Mouse (Mus musculus) T-helper 17 cell (primary cell): ENCODE results near the gene Adamts20.

ENCODE experiments used
- in situ Hi-C, 2 experiments: fragments of 300-600 bp; cut with MboI, MseI; formaldehyde crosslinking; loops; 1 replicate in 1 of 2; 2 replicates in 1 of 2; pipeline ENCODE4 v1.15.1; 2025; ENCODE audit warnings: high pct_unique_total_duplicates in 2 of 2

Gene Adamts20

DNA sequence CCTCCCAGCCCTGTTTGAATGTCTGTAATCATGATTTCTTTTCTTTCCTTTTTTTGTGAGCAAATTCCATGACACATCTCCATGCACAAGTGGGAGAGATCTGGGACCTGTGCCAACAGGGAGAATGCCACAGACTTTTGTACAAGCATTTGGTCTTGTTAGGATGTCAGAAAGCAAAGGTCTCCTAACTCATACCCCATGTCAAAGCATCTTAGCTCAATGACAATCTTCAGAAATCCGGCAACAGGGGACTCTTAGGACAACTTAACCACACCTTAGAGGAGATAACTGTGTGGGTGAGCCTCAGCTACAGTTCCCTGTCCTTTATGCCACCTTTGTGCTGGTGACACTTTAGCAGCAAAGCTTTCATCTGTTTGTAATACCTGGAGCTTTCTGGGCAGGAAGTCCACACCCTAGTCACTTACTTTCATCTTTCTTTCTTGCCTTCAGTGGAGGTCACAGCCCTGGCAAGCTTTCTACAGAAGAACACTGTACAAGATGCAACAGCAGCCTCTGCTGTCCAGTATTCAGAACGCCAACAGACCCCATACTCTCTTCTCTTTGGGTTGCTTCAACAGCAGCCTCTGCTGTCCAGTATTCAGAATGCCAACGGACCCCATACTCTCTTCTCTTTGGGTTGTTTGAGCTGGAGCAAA lies 210.2 kb downstream of the Adamts20 start:
- in situ Hi-C loops = loop anchor here in 1 of 2 experiments (10.0 kb wide), 1 partner anchor 810 kb away; no protein-coding TSS in a partner anchor

DNA sequence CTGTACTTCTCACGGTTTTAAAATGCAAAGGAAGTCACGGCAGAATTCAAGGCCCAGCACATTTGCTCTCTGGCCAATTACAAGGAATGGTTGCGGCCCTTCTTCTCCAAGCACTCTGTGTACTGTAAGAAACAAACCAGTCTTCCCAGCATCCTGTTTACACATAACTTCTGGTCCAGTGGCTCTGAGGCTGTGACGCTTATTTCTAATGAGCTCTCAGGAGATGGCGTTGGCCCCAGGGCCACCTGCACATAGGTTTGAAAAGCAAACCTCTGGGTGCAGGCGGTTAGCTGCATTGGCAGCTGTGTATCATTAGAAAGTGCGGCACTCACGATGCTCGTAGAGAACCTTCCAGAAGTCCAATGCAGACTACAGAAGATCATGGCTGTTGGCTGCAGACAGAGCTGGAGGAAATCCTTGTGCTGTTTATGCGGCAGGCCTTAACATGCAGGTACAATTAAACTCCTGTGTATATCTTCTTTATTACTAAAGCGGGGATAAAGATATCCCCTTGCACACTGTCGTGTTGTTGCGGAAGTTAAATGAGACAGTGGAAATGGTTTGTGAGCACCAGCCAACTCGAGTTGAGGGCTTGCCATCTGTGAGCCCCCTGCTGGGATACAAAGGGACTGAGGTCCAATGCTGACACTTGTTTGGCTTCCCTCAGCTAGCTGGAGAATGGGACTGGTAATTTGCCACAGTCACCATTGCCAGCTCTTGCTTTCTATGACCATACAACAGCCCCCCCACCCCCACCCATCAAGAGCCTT lies 210.9 kb downstream of the Adamts20 start:
- in situ Hi-C loops = loop anchor here in 1 of 2 experiments (10.0 kb wide), 1 partner anchor 809 kb away; no protein-coding TSS in a partner anchor

DNA sequence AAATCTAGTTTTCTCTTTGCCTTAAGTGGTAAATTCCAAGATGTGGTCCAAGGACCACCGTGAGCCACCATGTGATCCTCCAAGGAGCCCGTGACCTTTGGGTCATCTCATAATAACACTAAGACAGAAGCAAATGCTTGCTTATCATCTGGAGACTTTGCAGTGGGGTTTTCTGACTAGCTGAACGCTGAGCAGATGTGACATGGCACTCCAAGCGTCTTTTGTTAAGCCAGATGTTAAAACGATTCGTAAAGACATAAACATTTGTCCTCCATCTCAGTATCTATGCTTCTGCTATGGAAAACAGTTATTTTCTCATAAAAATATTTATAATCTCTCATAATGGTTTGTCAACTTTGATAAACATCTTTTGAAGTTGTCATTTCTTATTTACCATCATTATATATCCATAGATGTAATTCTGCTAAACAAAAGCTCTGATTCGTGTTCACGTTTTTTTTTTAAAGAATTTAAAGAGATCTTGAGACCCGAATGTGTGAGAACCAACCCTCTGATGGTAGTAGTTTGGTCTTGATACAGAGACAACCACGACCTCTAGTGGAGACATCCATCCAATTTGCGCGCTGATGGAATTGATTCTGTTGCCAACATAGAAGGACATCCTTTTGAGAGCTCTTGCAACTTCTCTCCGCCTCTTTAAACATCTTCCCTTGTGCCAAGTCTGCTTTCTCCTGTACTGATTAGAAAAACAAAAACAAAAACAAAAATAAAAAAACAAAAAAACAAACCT lies 212.1 kb downstream of the Adamts20 start:
- in situ Hi-C loops = loop anchor here in 1 of 2 experiments (10.0 kb wide), 1 partner anchor 808 kb away; no protein-coding TSS in a partner anchor

DNA sequence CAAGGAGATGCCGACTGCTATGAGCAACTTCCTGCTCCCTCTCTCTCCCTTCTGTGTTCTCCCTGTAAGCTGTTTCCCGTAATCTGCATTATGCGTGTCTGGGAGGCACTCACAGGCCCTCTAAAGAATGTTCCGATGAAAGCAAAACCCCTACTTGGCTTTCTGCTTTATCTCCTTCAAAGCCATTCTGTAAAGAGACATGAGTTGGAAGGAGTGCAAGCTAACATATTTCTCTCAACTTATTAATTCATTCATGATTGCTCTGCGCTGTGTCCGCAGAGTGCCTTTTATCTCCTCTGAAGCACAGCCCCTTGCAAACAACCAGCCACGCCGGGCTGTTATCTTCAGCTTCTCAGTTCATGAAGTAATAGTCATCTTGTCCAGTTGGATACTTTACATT lies 215.5 kb downstream of the Adamts20 start:
- in situ Hi-C loops = loop anchor here in 1 of 2 experiments (10.0 kb wide), 1 partner anchor 805 kb away; no protein-coding TSS in a partner anchor

DNA sequence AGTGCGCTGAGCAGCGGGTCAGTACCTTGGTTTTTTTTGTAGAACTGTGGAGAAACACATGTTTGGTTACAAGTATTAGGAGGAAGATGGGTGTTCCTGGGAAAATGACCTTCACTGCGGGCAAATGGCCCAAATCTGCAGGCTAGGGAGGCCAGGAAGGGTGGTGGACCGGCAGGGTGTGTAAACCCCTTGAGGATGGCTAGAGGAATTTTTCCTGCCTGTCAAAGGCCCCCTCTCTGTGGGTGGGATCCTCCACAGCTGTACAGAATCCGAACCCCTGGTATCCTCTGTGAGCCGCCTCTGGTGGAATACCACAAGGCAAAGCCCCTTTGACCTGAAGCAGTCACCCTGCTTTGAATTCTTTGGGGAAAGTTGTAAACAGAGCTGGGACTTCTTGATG lies 216.8 kb downstream of the Adamts20 start:
- in situ Hi-C loops = no loop called here

DNA sequence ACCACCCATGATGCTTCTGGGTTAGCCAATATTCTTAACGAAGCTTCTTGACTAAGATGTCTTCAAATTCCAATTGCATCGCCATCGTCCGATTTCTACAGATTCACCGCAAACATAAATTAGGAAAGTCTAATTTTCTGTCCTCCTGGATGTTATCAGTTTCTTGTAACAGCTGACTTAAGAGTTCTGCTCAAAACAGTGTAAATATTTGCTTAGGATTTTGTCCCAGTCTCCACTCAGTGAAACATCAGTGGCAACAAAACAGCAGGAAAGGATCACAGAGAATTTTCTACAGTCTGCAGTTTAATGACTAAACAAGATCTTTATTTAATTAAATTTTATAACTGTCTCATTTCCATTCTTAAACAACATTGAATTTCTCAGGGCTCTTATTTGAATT lies 218.5 kb downstream of the Adamts20 start:
- in situ Hi-C loops = no loop called here

DNA sequence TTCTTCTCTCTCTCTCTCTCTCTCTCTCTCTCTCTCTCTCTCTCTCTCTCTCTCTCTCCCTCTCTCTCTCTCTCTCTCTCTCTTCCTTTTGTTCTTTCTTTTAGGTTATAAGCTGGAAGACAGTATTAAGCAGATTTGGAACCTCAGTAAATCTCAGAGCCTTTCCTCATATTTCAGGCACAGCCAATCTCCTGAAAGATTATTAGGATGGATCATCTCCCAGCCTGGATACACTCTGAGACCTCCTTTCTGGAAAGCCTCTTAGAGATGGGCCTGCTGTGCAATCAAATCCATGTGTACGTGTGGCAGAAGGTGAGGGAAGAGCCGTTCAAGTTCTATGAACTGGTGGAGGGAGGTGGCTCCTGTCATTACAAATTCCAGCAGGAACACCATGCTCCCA lies 220.9 kb downstream of the Adamts20 start:
- in situ Hi-C loops = no loop called here

DNA sequence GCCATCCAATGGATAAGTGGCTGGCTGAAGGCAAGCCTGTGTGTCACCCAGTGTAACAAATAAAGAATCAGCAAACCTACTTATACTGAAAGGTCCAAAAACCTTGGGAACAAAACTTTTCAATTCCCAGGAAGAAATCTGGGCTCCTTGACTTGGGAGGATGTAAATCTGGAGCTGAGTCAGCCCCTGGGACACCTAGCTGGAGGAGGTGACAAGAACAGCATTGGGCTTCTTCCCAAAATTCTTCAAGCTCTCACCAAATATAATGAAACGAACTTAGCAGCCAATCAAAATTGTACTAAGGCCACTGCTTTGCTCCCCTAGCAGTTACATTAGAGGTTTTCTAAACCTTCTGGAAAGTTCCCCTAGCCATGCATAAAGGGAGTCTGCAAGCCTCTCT lies 223.1 kb downstream of the Adamts20 start:
- in situ Hi-C loops = no loop called here

DNA sequence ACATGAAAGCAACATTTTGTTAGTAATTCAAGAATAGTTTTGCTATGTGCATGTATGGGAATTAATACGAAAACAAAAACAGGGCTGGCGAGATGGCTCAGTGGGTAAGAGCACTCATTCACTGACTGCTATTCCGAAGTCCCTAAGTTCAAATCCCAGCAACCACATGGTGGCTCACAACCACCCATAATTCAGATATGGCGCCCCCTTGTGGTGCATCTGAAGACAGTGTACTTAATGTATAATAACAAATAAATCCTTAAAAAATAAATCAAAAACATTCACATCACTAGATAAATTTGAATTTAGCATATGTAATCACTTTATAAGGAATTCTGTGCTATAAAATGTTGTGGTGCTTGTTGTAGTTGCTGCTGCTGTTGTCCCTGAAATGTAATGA lies 225.6 kb downstream of the Adamts20 start:
- in situ Hi-C loops = loop anchor here in 1 of 2 experiments (10.0 kb wide), 1 partner anchor 635 kb away; no protein-coding TSS in a partner anchor

DNA sequence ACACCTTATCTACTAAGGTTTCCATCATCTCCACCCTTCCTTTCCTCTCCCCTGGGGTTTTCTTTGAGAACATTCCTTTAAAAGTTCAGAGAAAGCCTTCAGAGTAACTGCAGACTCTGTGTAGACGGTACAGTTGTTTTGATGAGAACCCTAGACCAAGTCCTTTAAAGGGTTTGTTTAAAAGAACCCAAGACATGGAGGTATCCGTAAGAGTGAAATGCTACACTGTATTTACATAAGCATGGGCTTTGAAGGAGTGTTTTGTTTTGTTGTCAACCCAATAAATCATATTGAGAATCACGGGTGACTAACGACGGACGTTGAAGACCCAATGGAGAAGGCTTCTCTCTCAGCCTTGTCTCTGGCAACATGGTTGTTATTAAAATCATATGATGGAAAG lies 226.1 kb downstream of the Adamts20 start:
- in situ Hi-C loops = loop anchor here in 1 of 2 experiments (10.0 kb wide), 1 partner anchor 634 kb away; no protein-coding TSS in a partner anchor

DNA sequence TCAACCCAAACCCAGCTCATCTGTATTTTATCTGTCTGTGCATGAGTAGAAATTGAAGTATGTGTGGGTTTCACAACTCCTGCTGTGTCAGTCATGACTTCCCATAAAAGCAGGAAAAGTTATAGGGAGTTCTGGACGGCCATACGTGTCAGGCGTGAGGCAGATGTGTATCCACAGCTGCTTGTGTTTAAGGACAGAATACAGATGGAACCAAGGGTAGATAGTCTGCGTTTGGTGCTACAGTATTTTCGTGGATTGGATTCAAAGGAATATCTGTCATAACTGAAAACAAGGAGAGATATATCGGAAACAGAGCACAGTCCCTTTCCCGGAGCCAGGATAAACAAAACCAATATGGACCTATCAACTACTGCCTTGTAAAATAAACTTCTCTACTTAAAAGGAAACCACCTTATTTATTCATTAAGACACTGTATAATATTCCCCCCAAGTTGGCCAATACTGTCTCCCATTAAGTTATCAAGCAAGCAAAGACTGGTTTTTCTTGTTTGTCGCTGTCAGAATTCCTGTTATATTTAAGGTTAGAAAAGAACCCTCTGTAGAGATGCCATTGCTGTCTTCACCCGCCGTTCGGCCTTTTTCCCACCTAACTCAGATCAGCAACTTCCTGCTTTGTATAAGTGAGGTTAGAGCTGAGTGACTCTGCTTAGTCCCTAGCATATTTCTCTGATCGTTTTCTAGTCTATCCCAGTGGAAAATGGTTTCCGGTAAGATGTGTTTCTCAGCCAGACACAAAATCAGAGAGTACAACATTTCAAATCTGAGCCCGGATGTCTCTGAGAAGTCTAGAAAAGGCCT lies 227.0 kb downstream of the Adamts20 start:
- in situ Hi-C loops = loop anchor here in 1 of 2 experiments (10.0 kb wide), 1 partner anchor 633 kb away; no protein-coding TSS in a partner anchor

DNA sequence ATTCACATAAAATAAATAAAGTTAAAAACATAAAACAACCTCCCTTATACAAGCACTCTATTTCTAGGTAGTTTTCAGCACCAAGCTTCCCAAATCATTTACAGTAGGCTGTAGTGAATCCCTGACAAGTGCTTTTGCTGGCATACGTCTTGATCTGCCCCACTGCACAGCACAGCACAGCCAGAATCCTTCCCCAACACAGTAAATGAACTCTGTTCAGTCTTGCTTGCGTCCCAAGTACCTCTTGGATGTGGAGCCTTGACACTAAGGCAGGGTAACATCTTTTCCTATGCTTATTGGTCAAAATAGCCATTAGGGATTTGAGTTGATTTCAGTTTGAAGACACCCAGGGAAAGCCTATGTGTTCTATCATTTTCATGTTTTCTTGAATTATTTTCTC lies 228.5 kb downstream of the Adamts20 start:
- in situ Hi-C loops = loop anchor here in 1 of 2 experiments (10.0 kb wide), 1 partner anchor 632 kb away; no protein-coding TSS in a partner anchor

DNA sequence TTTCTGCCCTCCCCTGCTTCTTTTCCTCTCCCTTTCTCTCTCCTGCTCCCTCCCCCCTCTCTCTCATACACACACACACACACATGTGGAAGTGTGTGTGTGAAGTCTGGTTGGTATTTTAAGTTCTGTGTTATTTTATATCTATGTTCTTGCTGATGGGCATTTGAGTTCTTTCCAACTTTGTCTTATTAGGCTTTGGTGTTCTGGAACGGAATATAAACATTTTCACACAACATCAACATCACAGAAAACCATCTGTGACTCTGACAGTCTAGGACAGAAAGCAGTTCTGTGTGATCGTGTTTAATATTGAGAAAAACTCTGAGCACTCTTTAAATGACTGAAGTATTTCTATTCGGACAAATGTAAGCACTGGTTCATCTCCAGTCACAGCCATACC lies 229.1 kb downstream of the Adamts20 start:
- in situ Hi-C loops = loop anchor here in 1 of 2 experiments (10.0 kb wide), 1 partner anchor 631 kb away; no protein-coding TSS in a partner anchor

DNA sequence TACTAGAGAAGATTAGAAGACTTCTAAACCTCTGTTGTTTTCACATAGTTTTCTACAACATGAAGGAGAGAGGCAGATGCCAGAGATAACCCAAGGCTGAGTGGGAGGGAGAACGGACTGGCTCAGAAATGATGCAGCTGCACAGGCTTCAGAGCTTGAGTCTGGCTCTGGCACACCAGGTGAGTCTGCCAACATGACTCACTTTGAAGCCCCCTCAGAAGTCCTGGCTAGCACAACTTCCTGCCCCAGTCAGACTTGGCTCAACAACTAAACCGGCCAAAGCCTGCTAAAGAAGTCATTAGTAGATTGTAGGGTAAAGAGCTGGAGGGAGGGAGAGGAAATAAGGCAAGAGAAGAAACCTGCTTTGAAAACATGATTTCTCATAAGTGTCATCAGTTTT lies 230.0 kb downstream of the Adamts20 start:
- in situ Hi-C loops = loop anchor here in 1 of 2 experiments (10.0 kb wide), 1 partner anchor 630 kb away; no protein-coding TSS in a partner anchor

DNA sequence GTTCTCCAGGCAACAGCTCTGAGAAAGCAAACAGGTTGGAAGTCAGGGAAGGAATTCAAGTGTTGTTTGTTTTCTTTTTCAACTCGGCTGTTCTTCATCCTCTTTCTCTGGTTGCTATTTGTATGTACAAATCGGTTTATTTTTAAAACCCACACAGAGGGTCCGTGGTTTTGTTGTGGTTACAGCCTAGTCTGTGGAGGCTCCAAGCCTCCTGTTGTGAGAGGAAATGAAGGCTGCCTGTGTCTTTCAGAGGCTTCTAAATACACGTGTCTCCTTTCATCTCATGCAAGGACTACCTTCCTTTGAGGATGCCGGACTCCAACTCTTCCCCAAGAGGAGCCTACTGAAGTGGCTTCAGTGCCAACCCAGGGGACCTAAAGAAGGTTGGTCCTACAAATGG lies 234.0 kb downstream of the Adamts20 start:
- in situ Hi-C loops = loop anchor here (5.0 to 10.0 kb wide), 2 partner anchors 89 to 626 kb away; no protein-coding TSS in a partner anchor

DNA sequence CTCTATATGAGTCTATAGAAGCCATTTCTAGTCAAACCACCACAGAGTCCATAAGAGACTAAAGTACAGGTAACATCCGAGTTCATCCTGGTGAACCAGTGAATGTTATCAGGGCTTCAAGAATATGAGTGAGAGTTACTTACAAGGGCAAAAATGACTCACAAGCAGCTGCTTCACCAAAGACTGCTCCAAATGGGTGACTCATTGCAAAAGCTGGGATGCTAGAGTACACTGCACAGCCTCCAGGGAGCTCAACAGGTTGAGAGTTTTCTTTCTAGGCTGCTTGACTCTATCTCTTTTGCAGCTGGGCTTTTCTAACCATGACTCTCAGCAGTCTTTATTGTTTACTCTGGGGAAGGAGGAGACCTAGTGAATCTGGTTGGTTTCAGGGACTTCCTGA lies 237.8 kb downstream of the Adamts20 start:
- in situ Hi-C loops = no loop called here

DNA sequence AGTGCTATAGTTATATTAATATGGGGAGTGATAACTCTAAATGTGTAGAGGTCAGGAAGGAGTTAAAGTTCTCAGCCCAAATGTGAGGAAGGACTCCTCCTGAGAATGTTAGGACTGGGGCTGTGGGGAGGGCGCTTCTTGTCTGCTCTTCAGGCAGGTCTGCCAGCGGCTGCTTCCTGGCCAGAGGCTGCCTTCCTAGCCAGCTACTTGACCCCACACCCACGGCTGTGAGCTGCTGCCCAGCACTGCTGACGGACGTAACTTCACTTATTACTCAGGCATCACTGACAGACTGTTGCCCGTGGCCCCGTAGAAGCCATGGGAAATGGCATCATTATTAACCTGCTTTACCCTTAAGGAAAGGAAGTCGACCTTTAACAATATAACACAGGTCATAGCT lies 242.1 kb downstream of the Adamts20 start:
- in situ Hi-C loops = no loop called here

DNA sequence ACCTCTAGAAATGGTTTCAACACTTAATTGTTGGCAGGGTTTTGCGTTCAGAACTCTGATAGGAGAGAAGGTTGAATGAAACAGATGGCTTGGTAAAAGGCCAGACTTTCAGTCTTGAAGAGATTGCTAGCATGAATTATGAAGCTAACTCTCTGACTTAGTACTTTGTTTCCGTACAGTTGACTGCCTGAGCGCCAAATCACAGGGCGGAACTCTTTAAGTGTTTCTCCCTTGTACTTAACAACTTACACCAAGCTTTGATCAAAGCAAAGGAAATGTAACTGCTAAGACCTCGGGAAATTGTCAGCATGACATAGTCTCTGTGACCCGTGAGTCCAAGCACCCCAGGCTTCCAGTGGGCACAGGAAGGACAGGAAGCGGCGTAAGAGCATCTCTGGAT lies 244.5 kb downstream of the Adamts20 start:
- in situ Hi-C loops = no loop called here
